Mouse (Mus musculus): ENCODE measurements around the gene Mfsd8. TPM values are rescaled to one million over a fixed set of nuclear protein-coding genes. Genes with fewer than 3 reads are reported as not detected.

Mfsd8 gene
- polyA plus RNA-seq, 1 experiment from 2014 or later = 10.2 TPM

DNA sequence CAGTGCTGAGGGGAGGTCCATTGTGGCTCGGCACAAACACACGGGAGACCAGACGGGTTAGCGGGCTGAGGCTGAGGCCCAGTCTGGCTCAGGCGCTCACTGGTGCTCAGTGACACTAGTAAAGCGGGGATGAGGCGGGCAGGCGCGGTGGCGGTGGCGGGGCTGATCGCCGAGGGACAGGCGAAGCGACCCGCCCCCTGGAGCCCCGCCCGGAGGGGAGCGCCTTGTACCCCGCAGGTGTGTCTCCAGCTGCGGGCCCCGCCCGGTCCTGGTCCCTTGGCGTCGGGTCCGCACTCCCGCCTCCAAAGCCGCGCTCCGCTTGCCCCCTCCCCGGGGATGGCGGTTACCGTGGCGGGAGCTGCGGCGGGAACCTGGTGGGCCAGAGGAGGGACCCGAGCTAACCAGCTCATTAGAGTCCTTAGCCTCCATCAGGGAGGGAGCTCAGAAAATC, 46.3 kb downstream of the Mfsd8 start:
- H3K4me2 ChIP-seq (replicated peaks) = peak overlapping the region; percentile 93
- WGBS = 0% methylated on average over 34 of the region's 37 CpGs
- peaks cover 11% of the 10 kb centered on the region; the same call in 1 of the 2 replicates for H3K4me1 ChIP-seq
- peak overlapping the region; percentile 84 for H3K27ac ChIP-seq (replicated peaks)
- no peaks in the 10 kb centered on the region for H3K9me3 ChIP-seq (replicated peaks)
- H3K27me3 ChIP-seq = no peaks in the 10 kb centered on the region
- peaks cover 6% of the 10 kb centered on the region; the same call in 1 of the 2 replicates for H3K36me3 ChIP-seq
- peak overlapping the region; percentile 97 for H3K4me3 ChIP-seq (replicated peaks)
- peak; percentile 86 for ATAC-seq (ENCODE audit: insufficient number of reproducible peaks, low FRiP score, low TSS enrichment, low read depth)
- peak overlapping the region; percentile 77 for H3K9ac ChIP-seq

DNA sequence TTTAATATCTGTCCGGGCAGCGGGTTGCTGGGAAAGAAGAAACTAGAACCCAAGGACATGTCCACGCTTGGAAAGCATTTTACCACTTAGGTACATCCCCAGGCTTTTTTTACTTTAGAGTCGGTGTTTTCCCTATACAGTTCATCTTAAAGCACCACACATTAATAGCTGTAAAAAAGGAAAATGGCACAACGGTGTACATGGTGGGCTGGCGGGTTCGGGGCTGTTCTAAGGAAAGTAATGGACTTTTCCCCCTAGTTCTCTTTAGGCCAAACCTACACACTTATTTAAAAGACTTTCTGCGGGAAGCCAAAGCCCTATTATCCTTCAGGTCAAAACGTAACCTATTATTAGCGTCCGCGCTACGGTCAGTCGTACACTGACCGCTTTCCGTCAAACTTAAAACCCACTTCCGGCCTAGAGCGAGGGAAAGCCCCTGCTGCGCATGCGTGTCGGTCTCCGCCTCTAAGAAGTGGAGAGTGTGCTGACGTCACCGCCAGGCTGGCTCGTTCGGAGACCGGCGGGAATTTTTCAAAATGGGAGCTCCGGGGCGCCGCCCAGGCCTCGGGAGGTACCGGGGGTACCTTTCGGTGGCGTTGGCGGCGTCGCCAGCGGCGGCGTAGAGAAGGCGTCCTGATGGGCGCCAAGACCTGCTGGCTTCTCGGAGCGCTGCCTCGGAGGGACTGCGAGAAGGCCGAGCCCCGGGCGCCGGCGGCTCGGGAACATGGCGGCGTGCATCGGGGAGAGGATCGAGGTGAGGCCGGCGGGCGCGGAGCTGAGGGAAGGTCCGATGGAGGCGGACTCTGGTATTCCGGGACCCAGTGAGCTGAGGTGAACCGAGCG, 46.9 kb downstream of the Mfsd8 start, which contains the start of gene Plk4:
Gene Plk4, plus strand, starts transcription at position 490 of the 843 bp plus-strand sequence.
- peaks cover 11% of the 10 kb centered on the region; the same call in 1 of the 2 replicates for H3K4me1 ChIP-seq
- peak within 1 kb of the TSS; percentile 77 for H3K9ac ChIP-seq
- H3K9me3 ChIP-seq (replicated peaks) = no peaks in the 10 kb centered on the region
- H3K4me2 ChIP-seq (replicated peaks) = peak within 1 kb of the TSS; percentile 93
- peak within 1 kb of the TSS; percentile 84 for H3K27ac ChIP-seq (replicated peaks)
- WGBS = 2% methylated on average over 66 of the region's 66 CpGs
- no peaks in the 10 kb centered on the region for H3K27me3 ChIP-seq
- peak; percentile 94 for ATAC-seq (ENCODE audit: insufficient number of reproducible peaks, low FRiP score, low TSS enrichment, low read depth)
- H3K4me3 ChIP-seq (replicated peaks) = peak within 1 kb of the TSS; percentile 97
- no peaks in the 10 kb centered on the region for H3K36me3 ChIP-seq

DNA sequence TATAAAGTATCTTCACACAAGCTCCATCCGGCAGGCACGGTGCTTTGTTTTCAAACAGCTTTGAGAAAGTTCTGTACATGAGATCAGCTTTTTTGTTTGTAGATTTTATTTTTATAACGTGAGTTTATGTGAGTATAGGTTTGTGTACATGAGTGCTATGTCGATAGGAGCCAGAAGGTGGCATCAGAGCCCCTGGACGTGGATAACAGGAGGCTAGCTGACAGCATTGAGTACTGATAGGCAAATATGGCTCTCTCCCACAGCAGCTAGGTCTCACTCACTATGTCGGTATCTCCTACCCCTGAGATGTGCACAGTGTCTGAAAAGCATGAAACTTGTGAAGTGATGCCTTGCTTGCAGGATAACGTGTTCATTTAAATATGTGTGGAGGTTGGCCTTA, 48.2 kb downstream of the Mfsd8 start:
- ATAC-seq (ENCODE audit: insufficient number of reproducible peaks, low FRiP score, low TSS enrichment, low read depth) = no peak
- WGBS = 38% methylated on average over 7 of the region's 7 CpGs
- Histone ChIP-seq H3K4me2 (replicated peaks) (no peak overlapping the region), H3K9ac (no peak overlapping the region), H3K27ac (replicated peaks) (no peak overlapping the region), H3K27me3 (no peaks in the 10 kb centered on the region), H3K36me3 (no peaks in the 10 kb centered on the region), H3K9me3 (replicated peaks) (no peaks in the 10 kb centered on the region), H3K4me1 (peaks cover 11% of the 10 kb centered on the region; the same call in 1 of the 2 replicates), H3K4me3 (replicated peaks) (no peak overlapping the region)

DNA sequence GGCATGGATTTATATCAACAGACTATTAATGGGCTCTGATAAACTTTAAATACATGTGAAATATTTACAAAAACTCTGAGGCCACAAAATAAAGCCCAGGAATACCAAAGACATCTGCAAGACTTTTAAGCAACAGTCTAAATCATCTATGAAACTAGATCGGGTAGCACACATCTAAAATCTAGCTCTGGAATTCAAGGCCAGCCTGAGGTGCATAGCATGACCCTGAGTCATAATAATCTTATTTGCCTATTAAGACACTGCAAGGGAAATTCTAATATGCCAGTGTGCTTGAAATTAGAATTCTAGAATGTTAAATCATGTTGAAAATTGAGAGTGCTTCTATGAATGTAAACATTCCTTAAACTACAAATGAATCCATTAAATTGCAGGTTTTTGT, 48.6 kb downstream of the Mfsd8 start:
- Histone ChIP-seq H3K27me3 (no peaks in the 10 kb centered on the region), H3K4me2 (replicated peaks) (no peak overlapping the region), H3K9ac (no peak overlapping the region), H3K4me3 (replicated peaks) (no peak overlapping the region), H3K27ac (replicated peaks) (no peak overlapping the region), H3K36me3 (no peaks in the 10 kb centered on the region), H3K4me1 (peaks cover 11% of the 10 kb centered on the region; the same call in 1 of the 2 replicates), H3K9me3 (replicated peaks) (no peaks in the 10 kb centered on the region)
- no peak for ATAC-seq (ENCODE audit: insufficient number of reproducible peaks, low FRiP score, low TSS enrichment, low read depth)
- WGBS = 55% methylated on average over 1 of the region's 1 CpGs

DNA sequence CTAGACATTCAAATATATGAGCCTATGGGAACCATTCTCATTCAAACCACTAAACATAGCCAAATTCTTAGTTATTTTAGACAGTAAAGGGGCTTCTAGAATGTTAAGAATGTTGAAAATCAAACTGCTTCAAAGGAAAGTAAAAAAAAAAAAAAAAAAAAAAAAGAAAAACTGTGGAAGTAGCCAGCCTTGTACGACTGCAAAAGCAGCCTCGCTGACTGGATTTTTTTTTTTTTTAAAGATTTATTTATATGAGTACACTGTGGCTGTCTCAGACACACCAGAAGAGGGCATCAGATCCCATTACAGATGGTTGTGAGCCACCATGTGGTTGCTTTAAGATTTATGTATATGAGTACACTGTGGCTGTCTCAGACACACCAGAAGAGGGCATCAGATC, 52.9 kb downstream of the Mfsd8 start:
- 69% methylated on average over 2 of the region's 2 CpGs for WGBS
- no peak overlapping the region for H3K4me3 ChIP-seq (replicated peaks)
- no peak for ATAC-seq (ENCODE audit: insufficient number of reproducible peaks, low FRiP score, low TSS enrichment, low read depth)

More for the DNA sequence above, 52.9 kb downstream of the Mfsd8 start:
- Histone ChIP-seq H3K9ac (no peak overlapping the region), H3K27me3 (no peaks in the 10 kb centered on the region), H3K4me1 (no peaks in the 10 kb centered on the region), H3K4me2 (replicated peaks) (no peak overlapping the region), H3K36me3 (no peaks in the 10 kb centered on the region), H3K9me3 (replicated peaks) (no peaks in the 10 kb centered on the region), H3K27ac (replicated peaks) (no peak overlapping the region)

Other genes with a start within 250 kb of the Mfsd8 start
- 0.09 and 0.30 TPM in 2 replicates for gene Slc25a31, start 138.0 kb downstream of the Mfsd8 start, polyA plus RNA-seq (2015; fragmentation: Nextera tagmentation; extraction: Ambion mirVana)
- 20.8 and 26.9 TPM in 2 replicates for gene Hspa4l, start 102.4 kb downstream of the Mfsd8 start, polyA plus RNA-seq (2015; fragmentation: Nextera tagmentation; extraction: Ambion mirVana)
- gene Plk4, start 46.9 kb downstream of the Mfsd8 start, polyA plus RNA-seq (2015; fragmentation: Nextera tagmentation; extraction: Ambion mirVana) = 46.8 and 52.8 TPM in 2 replicates
- 9.1 and 10.3 TPM in 2 replicates for gene Abhd18, start 84 bp upstream of the Mfsd8 start, polyA plus RNA-seq (2015; fragmentation: Nextera tagmentation; extraction: Ambion mirVana)
- gene 1700034I23Rik, start 55.7 kb upstream of the Mfsd8 start, polyA plus RNA-seq (2015; fragmentation: Nextera tagmentation; extraction: Ambion mirVana) = 0.18 and 0.21 TPM in 2 replicates
- 2.2 and 2.7 TPM in 2 replicates for gene Larp1b, start 102.9 kb upstream of the Mfsd8 start, polyA plus RNA-seq (2015; fragmentation: Nextera tagmentation; extraction: Ambion mirVana)
- 46.1 and 47.6 TPM in 2 replicates for gene Pgrmc2, start 236.2 kb upstream of the Mfsd8 start, polyA plus RNA-seq (2015; fragmentation: Nextera tagmentation; extraction: Ambion mirVana)